Mouse (Mus musculus) cerebellum, adult 9-11 months (tissue): ENCODE measurements at regions not wholly inside any gene's neighbourhood (a gene's known extent, or its start where the extent isn't known, plus 50 kb on each side); places are given as distances from the start of the nearest gene placed in this dataset.

Experiments used
- DNase-seq: peaks from one replicate; pipeline ENCODE4 v3.0.0; 2022

- no peak for DNase-seq
These were observed 76.1 kb upstream of the Dynlt3 start for GRCm38 (mm10) chrX:9738904-9739303.

GRCm38 (mm10) chrX:9742518-9742917 lies 79.7 kb upstream of the Dynlt3 start:
- DNase-seq = no peak

- DNase-seq = peak; percentile 1
These were observed 84.6 kb upstream of the Dynlt3 start for GRCm38 (mm10) chrX:9747305-9747938.

GRCm38 (mm10) chrX:9752954-9753572 lies 90.3 kb upstream of the Dynlt3 start:
- DNase-seq = no peak

- no peak for DNase-seq
These were observed 77.2 kb upstream of the Hypm start for GRCm38 (mm10) chrX:9769540-9769939.

- DNase-seq = no peak
These were observed 69.2 kb upstream of the Hypm start for GRCm38 (mm10) chrX:9777498-9777897.

GRCm38 (mm10) chrX:9789542-9789941 lies 57.2 kb upstream of the Hypm start:
- no peak for DNase-seq
